Mouse (Mus musculus) CD4-positive, CD25-positive, alpha-beta regulatory T cell, adult 2 months (primary cell): ENCODE measurements around the gene Comt.

Experiments
- DNase-seq: peaks from one replicate; pipeline ENCODE4 v3.0.0-alpha.2; 2012; ENCODE audit warnings: low read depth, low spot score

The Comt gene

DNA sequence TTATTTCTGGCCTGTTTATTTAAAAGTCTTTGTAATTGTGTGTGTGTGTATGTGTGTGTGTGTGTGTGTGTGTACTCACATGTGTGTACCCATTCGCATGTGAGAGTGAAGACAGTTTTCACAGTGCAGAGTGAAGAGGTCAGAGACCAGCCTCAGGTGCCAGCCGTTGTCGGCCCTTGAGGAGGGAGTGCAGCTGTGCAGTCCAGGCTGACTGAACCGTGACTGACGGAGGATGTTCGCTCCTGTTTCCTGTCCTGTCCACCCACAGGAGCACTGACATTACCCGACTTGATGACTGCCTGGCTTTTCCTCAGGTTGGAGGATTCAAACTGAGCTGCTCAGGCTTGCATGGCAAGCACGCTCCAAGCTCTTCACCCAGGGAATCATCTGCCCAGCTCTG is 63.7 kb downstream of the Comt start:
- no peak for DNase-seq

DNA sequence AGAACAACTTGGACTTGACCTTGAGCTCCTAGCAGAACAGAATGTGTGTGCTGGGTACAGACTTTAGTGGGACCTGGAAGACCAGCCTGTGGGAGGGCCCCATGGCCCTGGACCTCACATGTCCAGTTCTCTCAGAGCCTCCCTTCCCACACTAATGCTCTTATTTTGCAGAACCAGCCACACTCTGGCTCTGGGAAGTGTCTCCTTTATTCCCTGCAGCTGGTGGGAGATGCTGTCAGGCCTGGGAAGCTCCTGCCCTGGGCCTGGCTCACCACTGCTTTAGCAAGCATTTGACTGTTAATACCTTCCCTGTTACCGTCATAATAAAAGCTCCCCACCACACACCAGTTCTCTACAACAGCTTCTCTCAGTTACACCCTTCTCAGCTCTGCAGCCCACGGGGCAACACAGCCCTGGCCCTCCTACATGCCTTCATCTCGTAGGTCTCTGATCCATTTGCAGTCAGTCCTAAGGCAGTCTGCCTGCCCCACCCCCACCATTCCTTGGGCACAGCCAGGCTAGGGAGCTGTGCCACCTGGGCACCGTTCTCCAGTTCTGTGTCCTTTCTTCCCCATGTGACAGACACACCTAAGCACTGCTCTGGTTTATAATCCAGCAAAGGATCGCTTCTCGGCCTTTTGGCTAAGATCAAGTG is 66.4 kb downstream of the Comt start:
- no peak for DNase-seq

DNA sequence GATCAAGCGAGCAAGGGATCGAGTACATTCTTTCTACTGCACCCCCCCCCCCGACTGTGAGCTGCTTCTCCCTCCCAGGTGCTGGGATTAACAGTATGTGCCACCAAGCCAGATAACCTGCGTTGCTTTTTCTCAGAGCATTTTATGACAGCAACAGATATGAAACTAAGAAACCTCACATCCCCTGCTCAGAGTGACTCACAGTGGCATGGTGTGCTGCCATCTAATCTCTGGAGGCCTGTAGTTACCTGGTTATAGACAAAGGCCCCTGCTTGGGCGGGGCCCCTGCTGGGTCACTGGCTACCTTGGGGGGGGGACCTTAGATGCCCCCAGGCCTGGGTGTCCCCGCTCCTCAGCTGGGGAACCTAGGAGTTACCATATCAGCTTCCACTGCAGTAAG is 68.7 kb downstream of the Comt start:
- DNase-seq, result no peak

DNA sequence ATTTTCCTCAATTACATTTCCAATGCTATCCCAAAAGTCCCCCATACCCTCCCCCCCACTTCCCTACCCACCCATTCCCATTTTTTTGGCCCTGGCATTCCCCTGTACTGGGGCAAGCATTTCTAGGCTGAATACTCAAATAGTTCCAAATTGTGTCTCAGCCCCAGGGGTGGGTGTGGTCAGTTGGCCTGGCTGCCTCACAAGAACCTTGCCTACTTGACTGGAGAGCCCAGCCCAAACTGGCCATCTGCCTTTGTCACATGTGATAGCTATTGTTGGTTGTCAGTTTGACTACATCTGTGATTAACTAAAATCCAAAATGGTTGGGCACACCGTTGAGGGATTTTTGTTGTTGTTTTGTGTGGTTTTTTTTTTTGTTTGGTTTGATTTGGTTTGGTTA is 69.7 kb downstream of the Comt start:
- no peak for DNase-seq
